Mouse (Mus musculus) neural tube, embryonic 14.5 days (tissue): Measurements from ENCODE around the gene Atxn1. TPM values are rescaled to one million over a fixed set of nuclear protein-coding genes. Genes with fewer than 3 reads are reported as not detected.

Source experiments
- ATAC-seq: fragments of 200-750 bp; cut with Nextera tagmentation; 2 replicates; pipeline ENCODE4 v1.8.0; 2017; ENCODE audit warnings: low read depth, mild to moderate bottlenecking, moderate TSS enrichment, moderate library complexity
- H3K27ac ChIP-seq: fragments of 300-500 bp; sonication (generic); 2 replicates; pipeline ENCODE4 v1.5.1; 2014; ENCODE audit warnings: low read depth, mild to moderate bottlenecking, control low read depth, low read length, moderate library complexity, mixed read lengths
- H3K27me3 ChIP-seq: fragments of 300-500 bp; sonication (generic); 2 replicates; pipeline ENCODE4 v1.6.1; 2014; ENCODE audit warnings: low read length; ENCODE audit not compliant: control insufficient read depth, insufficient read depth
- H3K36me3 ChIP-seq: fragments of 300-500 bp; sonication (generic); 2 replicates; pipeline ENCODE4 v1.6.1; 2014; ENCODE audit warnings: low read length, mixed read lengths; ENCODE audit not compliant: control insufficient read depth, insufficient read depth
- H3K4me1 ChIP-seq: fragments of 300-500 bp; sonication (generic); 2 replicates; pipeline ENCODE4 v1.6.1; 2014; ENCODE audit warnings: low read length; ENCODE audit not compliant: control insufficient read depth, insufficient read depth
- H3K4me2 ChIP-seq: fragments of 300-500 bp; sonication (generic); 2 replicates; pipeline ENCODE4 v1.6.1; 2014; ENCODE audit warnings: mild to moderate bottlenecking, low read depth, low read length, control low read depth
- H3K4me3 ChIP-seq: fragments of 300-500 bp; sonication (generic); 2 replicates; pipeline ENCODE4 v1.5.1; 2014; ENCODE audit warnings: low read depth, low read length, control low read depth, mixed read lengths
- H3K9ac ChIP-seq: fragments of 300-500 bp; sonication (generic); replicated peaks from 2 replicates; pipeline ENCODE4 v1.6.1; 2014; ENCODE audit warnings: low read depth, mild to moderate bottlenecking, control low read depth, low read length, mixed read lengths
- H3K9me3 ChIP-seq: fragments of 300-500 bp; sonication (generic); 2 replicates; pipeline ENCODE4 v1.6.1; 2016; ENCODE audit warnings: low read length; ENCODE audit not compliant: control insufficient read depth
- WGBS: fragments of 180-500 bp; shearing (Covaris S2); extraction: QIAGEN DNeasy Blood & Tissue Kit; methylation state at CpG from one replicate; pipeline ENCODE4 v1.1.7; 2014; 5-methylcytosine and 5-hydroxymethylcytosine counted together
- polyA plus RNA-seq: library from polyadenylated mRNA; unstranded; fragments of >200 nt; fragmentation: Nextera tagmentation; extraction: Ambion mirVana; gene quantifications from 2 replicates; pipeline ENCODE4 v1.2.1, GENCODE M21; 2014

Gene Atxn1
- polyA plus RNA-seq, 1 experiment from 2014 or later: 9.4 TPM

- no peak for ATAC-seq
- H3K27ac ChIP-seq: no peak overlapping the region
- H3K4me2 ChIP-seq: no peak overlapping the region
- WGBS: 94% methylated on average over 5 of the region's 5 CpGs
- no peak overlapping the region for H3K9ac ChIP-seq
- H3K4me1 ChIP-seq: no peaks in the 10 kb centered on the region
- no peaks in the 10 kb centered on the region for H3K9me3 ChIP-seq
- no peaks in the 10 kb centered on the region for H3K36me3 ChIP-seq
- no peaks in the 10 kb centered on the region for H3K27me3 ChIP-seq
- H3K4me3 ChIP-seq: no peak overlapping the region
These were observed 306.5 kb downstream of the Atxn1 start for GRCm38 (mm10) chr13:45658343-45658742.

GRCm38 (mm10) chr13:45657176-45657575 lies 307.6 kb downstream of the Atxn1 start:
- Histone ChIP-seq H3K27me3 (no peaks in the 10 kb centered on the region), H3K4me3 (no peak overlapping the region), H3K9ac (no peak overlapping the region), H3K9me3 (no peaks in the 10 kb centered on the region), H3K27ac (no peak overlapping the region), H3K4me2 (no peak overlapping the region), H3K36me3 (no peaks in the 10 kb centered on the region), H3K4me1 (peaks cover 4% of the 10 kb centered on the region; the same call in 1 of the 2 replicates)
- no peak for ATAC-seq
- 97% methylated on average over 1 of the region's 1 CpGs for WGBS

GRCm38 (mm10) chr13:45651652-45652241 lies 313.1 kb downstream of the Atxn1 start:
- Histone ChIP-seq H3K9ac (no peak overlapping the region), H3K27me3 (no peaks in the 10 kb centered on the region), H3K4me3 (no peak overlapping the region), H3K27ac (no peak overlapping the region), H3K36me3 (no peaks in the 10 kb centered on the region), H3K9me3 (no peaks in the 10 kb centered on the region), H3K4me1 (peaks cover 4% of the 10 kb centered on the region; the same call in 1 of the 2 replicates), H3K4me2 (no peak overlapping the region)
- 82% methylated on average over 10 of the region's 10 CpGs for WGBS
- no peak for ATAC-seq

GRCm38 (mm10) chr13:45649197-45649812 lies 315.5 kb downstream of the Atxn1 start:
- no peaks in the 10 kb centered on the region for H3K9me3 ChIP-seq
- H3K9ac ChIP-seq: no peak overlapping the region
- no peak overlapping the region for H3K4me2 ChIP-seq
- WGBS: 81% methylated on average over 4 of the region's 4 CpGs
- H3K27ac ChIP-seq: no peak overlapping the region
- peaks cover 4% of the 10 kb centered on the region; the same call in 1 of the 2 replicates for H3K4me1 ChIP-seq
- no peaks in the 10 kb centered on the region for H3K36me3 ChIP-seq
- ATAC-seq: no peak
- H3K27me3 ChIP-seq: no peaks in the 10 kb centered on the region
- no peak overlapping the region for H3K4me3 ChIP-seq

GRCm38 (mm10) chr13:45643780-45644395 lies 320.9 kb downstream of the Atxn1 start:
- Histone ChIP-seq H3K9me3 (no peaks in the 10 kb centered on the region), H3K27me3 (no peaks in the 10 kb centered on the region), H3K4me3 (no peak overlapping the region), H3K36me3 (no peaks in the 10 kb centered on the region), H3K4me2 (no peak overlapping the region), H3K27ac (no peak overlapping the region), H3K4me1 (no peaks in the 10 kb centered on the region), H3K9ac (no peak overlapping the region)
- ATAC-seq: no peak
- WGBS: 79% methylated on average over 6 of the region's 6 CpGs

- WGBS: 76% methylated on average over 7 of the region's 7 CpGs
- Histone ChIP-seq H3K9ac (no peak overlapping the region), H3K4me3 (no peak overlapping the region), H3K27me3 (no peaks in the 10 kb centered on the region), H3K4me2 (no peak overlapping the region), H3K4me1 (no peaks in the 10 kb centered on the region), H3K27ac (no peak overlapping the region), H3K9me3 (no peaks in the 10 kb centered on the region), H3K36me3 (no peaks in the 10 kb centered on the region)
- ATAC-seq: no peak
These were observed 321.9 kb downstream of the Atxn1 start for GRCm38 (mm10) chr13:45642913-45643312.

- Histone ChIP-seq H3K9me3 (no peaks in the 10 kb centered on the region), H3K4me1 (no peaks in the 10 kb centered on the region), H3K4me3 (no peak overlapping the region), H3K4me2 (no peak overlapping the region), H3K9ac (no peak overlapping the region), H3K27ac (no peak overlapping the region), H3K36me3 (no peaks in the 10 kb centered on the region), H3K27me3 (no peaks in the 10 kb centered on the region)
- 65% methylated on average over 5 of the region's 5 CpGs for WGBS
- ATAC-seq: no peak
These were observed 324.4 kb downstream of the Atxn1 start for GRCm38 (mm10) chr13:45640431-45640830.

GRCm38 (mm10) chr13:45638281-45638680 lies 326.5 kb downstream of the Atxn1 start:
- Histone ChIP-seq H3K27me3 (no peaks in the 10 kb centered on the region), H3K4me1 (no peaks in the 10 kb centered on the region), H3K4me2 (no peak overlapping the region), H3K9me3 (no peaks in the 10 kb centered on the region), H3K9ac (no peak overlapping the region), H3K27ac (no peak overlapping the region), H3K36me3 (no peaks in the 10 kb centered on the region), H3K4me3 (no peak overlapping the region)
- ATAC-seq: no peak
- 95% methylated on average over 1 of the region's 1 CpGs for WGBS

GRCm38 (mm10) chr13:45637324-45637723 lies 327.5 kb downstream of the Atxn1 start:
- no peak for ATAC-seq
- Histone ChIP-seq H3K27ac (no peak overlapping the region), H3K4me3 (no peak overlapping the region), H3K9me3 (no peaks in the 10 kb centered on the region), H3K9ac (no peak overlapping the region), H3K4me1 (no peaks in the 10 kb centered on the region), H3K36me3 (no peaks in the 10 kb centered on the region), H3K4me2 (no peak overlapping the region), H3K27me3 (no peaks in the 10 kb centered on the region)
- 60% methylated on average over 8 of the region's 8 CpGs for WGBS
